Mouse (Mus musculus): ENCODE results near the gene Pcnx4.

DNA sequence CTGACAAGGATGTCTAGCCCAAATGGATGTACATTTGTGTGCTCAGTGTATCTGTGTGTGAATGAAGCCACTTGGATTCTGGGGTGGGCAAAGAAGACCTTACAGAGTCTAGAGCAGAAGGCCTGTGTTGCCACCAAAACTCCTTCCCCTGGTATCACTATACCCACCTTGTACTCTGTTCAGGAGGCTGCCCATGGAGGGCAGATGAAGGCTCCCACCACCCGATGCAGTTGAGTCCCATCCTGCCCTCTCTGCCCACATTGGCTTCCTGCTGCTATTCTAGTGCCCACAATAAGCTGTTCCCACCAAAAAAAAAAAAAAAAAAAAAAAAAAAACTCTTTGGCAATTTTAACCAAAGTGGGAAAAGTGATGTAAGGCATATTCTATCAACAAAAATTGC, 85.3 kb downstream of the Pcnx4 start:
- TF ChIP-seq CTCF (IDR thresholded peaks at IDR 0.05; ENCODE audit: low read depth, low read length) (no peak), POLR2A (IDR thresholded peaks at IDR 0.05; ENCODE audit: borderline replicate concordance, low read depth, low read length) (no peak)
